Mouse (Mus musculus) forebrain, postnatal 0 days (tissue): ENCODE measurements around the gene H2afz. TPM values are rescaled to one million over a fixed set of nuclear protein-coding genes. Genes with fewer than 3 reads are reported as not detected.
A peak's percentile ranks its signal among the peaks of the same experiment; 100 is the strongest.

Experiments
- ATAC-seq: fragments of 200-750 bp; cut with Nextera tagmentation; 2 replicates; pipeline ENCODE4 v1.8.0; 2017; ENCODE audit warnings: mild to moderate bottlenecking, moderate library complexity
- DNase-seq: peaks from one replicate; pipeline ENCODE4 v3.0.0-alpha.2; 2015
- H3K27ac ChIP-seq: fragments of 300-500 bp; sonication (generic); 2 replicates; pipeline ENCODE4 v1.5.1; 2014; ENCODE audit warnings: low read depth, mild to moderate bottlenecking, antibody characterized with exemption, low read length, moderate library complexity, mixed read lengths
- H3K27me3 ChIP-seq: fragments of 300-500 bp; sonication (generic); 2 replicates; pipeline ENCODE4 v1.6.1; 2014; ENCODE audit warnings: mild to moderate bottlenecking, low read length, mixed read lengths; ENCODE audit not compliant: insufficient read depth
- H3K36me3 ChIP-seq: fragments of 300-500 bp; sonication (generic); 2 replicates; pipeline ENCODE4 v1.6.1; 2014; ENCODE audit warnings: mild to moderate bottlenecking, moderate library complexity; ENCODE audit not compliant: insufficient read depth
- H3K4me1 ChIP-seq: fragments of 300-500 bp; sonication (generic); 2 replicates; pipeline ENCODE4 v1.6.1; 2014; ENCODE audit warnings: antibody characterized with exemption; ENCODE audit not compliant: insufficient read depth
- H3K4me2 ChIP-seq: fragments of 300-500 bp; sonication (generic); 2 replicates; pipeline ENCODE4 v1.6.1; 2014; ENCODE audit warnings: low read depth, mild to moderate bottlenecking, moderate library complexity
- H3K4me3 ChIP-seq: fragments of 300-500 bp; sonication (generic); 2 replicates; pipeline ENCODE4 v1.5.1; 2014; ENCODE audit warnings: low read depth, low read length, mixed read lengths
- H3K9ac ChIP-seq: fragments of 300-500 bp; sonication (generic); 2 replicates; pipeline ENCODE4 v1.6.1; 2014; ENCODE audit warnings: mild to moderate bottlenecking
- H3K9me3 ChIP-seq: fragments of 300-500 bp; sonication (generic); 2 replicates; pipeline ENCODE4 v1.6.1; 2016; ENCODE audit warnings: low read length
- CTCF ChIP-seq: sonication (generic); IDR thresholded peaks from 2 replicates; pipeline ENCODE4 v1.5.1; 2016; ENCODE audit warnings: antibody characterized with exemption, control low read depth, low read depth
- WGBS: fragments of 180-500 bp; shearing (Covaris S2); extraction: QIAGEN DNeasy Blood & Tissue Kit; methylation state at CpG from one replicate; pipeline ENCODE4 v1.1.7; 2014; 5-methylcytosine and 5-hydroxymethylcytosine counted together
- polyA plus RNA-seq: library from polyadenylated mRNA; unstranded; fragments of >200 nt; fragmentation: Nextera tagmentation; extraction: Ambion mirVana; gene quantifications from 2 replicates; pipeline ENCODE4 v1.2.1, GENCODE M21; 2015
- total RNA-seq: library from RNA; depleted of rRNA; stranded (reverse); fragments of >200 nt; gene quantifications from 2 replicates; pipeline ENCODE4 v1.2.3, GENCODE M21; 2014

The H2afz gene
- total and polyA plus RNA-seq, 2 experiments from 2014 or later = 485 to 728 TPM

DNA sequence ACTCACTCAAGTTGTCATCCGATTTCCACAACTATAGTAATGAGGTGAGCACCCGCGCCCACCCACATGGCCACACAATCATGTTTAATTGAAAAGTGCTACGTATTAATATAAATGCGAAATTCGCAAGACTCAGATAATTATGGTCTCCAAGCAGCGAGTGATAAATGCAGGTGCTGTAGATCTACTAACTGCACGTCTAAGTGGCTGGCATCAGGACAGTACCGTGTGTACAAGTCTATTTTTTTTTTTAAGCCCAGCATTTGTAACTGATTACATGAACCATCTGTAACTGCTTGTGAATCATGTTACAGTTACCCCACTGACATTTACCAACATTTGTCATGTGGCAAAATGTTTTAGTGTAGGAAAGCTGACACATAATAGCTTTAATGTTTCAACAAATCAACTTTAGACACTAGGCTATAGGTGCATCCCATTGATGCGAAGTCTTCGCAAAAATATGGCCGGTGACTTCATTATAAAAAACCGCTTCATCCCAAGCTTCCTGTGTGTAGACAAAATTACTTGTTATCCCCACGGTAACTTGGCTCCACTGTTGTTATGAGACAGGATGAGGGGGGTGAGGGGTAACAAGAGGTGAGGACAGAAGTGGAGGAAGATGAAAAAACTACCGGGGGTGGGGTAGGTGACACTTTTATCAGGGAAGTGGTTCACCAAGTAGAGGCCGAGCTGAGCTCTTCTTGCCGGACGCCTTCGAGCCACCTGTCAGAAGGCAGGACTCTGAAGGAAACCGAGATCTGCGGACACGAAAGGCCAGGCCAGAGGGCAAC lies 760 bp upstream of the H2afz start:
- Histone ChIP-seq H3K4me2 (peak overlapping the region; percentile 63), H3K9me3 (no peaks in the 10 kb centered on the region), H3K4me1 (peaks cover 5% of the 10 kb centered on the region; the same call in 1 of the 2 replicates), H3K9ac (peak overlapping the region; percentile 70), H3K4me3 (peak overlapping the region; percentile 80), H3K36me3 (no peaks in the 10 kb centered on the region), H3K27me3 (no peaks in the 10 kb centered on the region), H3K27ac (peak overlapping the region; percentile 82)
- no peak for TF ChIP-seq CTCF
- ATAC-seq (no peak; the same call in 1 of the 2 replicates), DNase-seq (no peak)
- 30% methylated on average over 22 of the region's 22 CpGs for WGBS

DNA sequence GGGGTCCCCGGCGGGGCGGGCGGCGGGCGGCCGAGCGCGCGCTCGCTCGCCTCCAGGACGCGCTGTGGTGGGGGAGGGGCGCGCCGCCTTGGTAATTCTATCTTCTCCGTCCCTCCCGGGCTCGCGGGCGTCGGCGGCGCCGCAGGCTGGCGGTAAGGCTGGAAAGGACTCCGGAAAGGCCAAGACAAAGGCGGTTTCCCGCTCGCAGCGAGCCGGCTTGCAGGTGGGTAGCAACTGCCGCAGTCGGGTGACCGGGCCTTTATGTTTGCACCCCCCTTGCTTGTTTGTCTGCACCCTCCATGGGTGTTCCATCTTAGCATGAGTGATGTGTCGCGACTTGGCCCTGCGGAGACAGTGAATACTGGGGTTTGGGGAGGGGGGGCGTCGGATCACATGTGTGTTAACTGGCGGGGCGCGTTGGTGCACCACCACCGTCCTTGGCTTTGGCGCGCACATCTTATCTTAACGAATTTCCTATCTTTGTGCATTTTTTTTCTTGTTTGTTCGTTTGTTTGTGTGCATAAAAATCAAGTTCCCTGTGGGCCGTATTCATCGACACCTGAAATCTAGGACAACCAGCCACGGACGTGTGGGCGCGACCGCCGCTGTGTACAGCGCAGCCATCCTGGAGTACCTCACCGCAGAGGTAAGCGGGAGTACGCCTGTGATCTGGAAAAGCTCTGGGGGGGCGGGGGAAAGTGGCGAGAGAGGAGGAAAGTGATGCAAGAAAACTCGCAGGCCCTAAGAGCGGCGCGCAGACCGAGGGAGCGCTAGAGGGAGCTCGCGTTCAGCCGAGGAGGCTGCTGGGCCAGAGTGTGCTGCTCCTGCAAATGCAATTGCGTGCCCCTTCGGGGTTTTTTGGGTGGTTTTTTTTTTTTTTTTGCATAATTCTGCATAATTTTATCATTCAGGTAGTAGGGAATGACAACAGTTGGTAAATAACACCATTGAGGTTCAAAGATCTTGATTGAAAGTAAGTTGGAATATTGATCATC lies 998 bp downstream of the H2afz start:
- H3K4me1 ChIP-seq = peaks cover 5% of the 10 kb centered on the region
- peak overlapping the region; percentile 96 for H3K27ac ChIP-seq
- H3K4me2 ChIP-seq = peak overlapping the region; percentile 55
- TF ChIP-seq CTCF = peak; percentile 89
- ATAC-seq (peak; percentile 62), DNase-seq (peak; percentile 96)
- peak overlapping the region; percentile 89 for H3K9ac ChIP-seq
- no peaks in the 10 kb centered on the region for H3K9me3 ChIP-seq
- under 1% methylated on average over 67 of the region's 74 CpGs for WGBS
- peak overlapping the region; percentile 80 for H3K4me3 ChIP-seq
- no peaks in the 10 kb centered on the region for H3K36me3 ChIP-seq
- no peaks in the 10 kb centered on the region for H3K27me3 ChIP-seq

DNA sequence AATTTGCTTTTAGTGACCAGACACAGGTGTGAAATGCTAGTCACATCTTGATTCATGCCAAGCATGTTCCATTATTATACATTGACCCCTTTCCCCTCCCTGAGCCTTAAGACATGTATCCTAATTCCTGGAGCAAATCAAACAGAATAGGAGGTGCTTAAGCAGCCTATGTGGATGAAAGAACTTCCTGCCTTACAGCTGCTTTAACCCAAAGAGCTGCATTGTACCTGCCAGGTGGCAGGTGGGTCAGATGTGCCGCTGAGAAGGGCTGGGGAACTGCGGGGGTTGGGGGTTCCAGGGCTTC lies 2.8 kb downstream of the H2afz start:
- no peak for ATAC-seq

DNA sequence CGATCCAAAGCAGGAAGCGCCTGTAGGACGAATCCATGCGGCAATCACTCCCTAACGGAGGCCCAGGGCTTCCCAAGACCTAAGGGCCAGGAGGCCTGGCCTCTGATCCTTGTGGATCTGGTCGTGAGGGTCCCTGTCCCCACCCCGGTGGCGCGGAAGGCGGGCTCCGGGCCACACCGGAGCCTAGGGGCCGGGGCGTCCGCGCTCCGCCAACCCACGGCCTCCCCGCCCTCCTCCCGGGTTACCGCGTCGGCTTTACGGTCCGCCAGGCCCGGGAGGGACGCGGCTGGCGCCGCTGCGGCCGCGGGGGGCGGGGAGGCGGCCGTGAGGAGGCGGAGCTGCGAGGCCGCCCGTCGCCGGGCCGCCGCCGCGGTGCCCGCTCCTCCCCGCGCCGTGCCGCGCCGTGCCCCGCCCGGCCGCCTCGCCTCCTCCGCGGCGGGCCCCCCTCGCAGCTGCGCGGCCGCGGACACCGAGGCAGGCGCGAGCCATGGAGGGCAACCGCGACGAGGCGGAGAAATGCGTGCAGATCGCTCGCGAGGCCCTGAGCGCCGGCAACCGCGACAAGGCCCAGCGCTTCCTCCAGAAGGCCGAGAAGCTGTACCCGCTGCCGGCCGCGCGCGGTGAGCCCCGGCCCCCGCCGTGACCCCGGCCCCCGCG lies 3.3 kb downstream of the H2afz start, which contains the start of gene Dnajb14:
TSS of gene Dnajb14 (plus strand) at position 239 of the 657 bp plus-strand sequence.
- TF ChIP-seq CTCF = no peak
- peak within 1 kb of the TSS; percentile 70 for H3K4me3 ChIP-seq
- peak within 1 kb of the TSS; percentile 90 for H3K27ac ChIP-seq
- peaks cover 5% of the 10 kb centered on the region for H3K4me1 ChIP-seq
- H3K36me3 ChIP-seq = no peaks in the 10 kb centered on the region
- H3K9ac ChIP-seq = peak within 1 kb of the TSS; percentile 84
- under 1% methylated on average over 66 of the region's 94 CpGs for WGBS
- no peaks in the 10 kb centered on the region for H3K9me3 ChIP-seq
- DNase-seq (peak; percentile 62), ATAC-seq (peak; percentile 4; the same call in 1 of the 2 replicates)
- H3K4me2 ChIP-seq = peak within 1 kb of the TSS; percentile 84
- no peaks in the 10 kb centered on the region for H3K27me3 ChIP-seq

More for the DNA sequence above, 2.8 kb downstream of the H2afz start:
- WGBS = 3% methylated on average over 2 of the region's 2 CpGs
- Histone ChIP-seq H3K4me1 (peaks cover 5% of the 10 kb centered on the region), H3K9ac (peak overlapping the region; percentile 84), H3K4me2 (peak overlapping the region; percentile 84), H3K4me3 (peak overlapping the region; percentile 70), H3K36me3 (no peaks in the 10 kb centered on the region), H3K27ac (peak overlapping the region; percentile 90), H3K27me3 (no peaks in the 10 kb centered on the region), H3K9me3 (no peaks in the 10 kb centered on the region)
- TF ChIP-seq CTCF = no peak
- peak; percentile 60 for DNase-seq

DNA sequence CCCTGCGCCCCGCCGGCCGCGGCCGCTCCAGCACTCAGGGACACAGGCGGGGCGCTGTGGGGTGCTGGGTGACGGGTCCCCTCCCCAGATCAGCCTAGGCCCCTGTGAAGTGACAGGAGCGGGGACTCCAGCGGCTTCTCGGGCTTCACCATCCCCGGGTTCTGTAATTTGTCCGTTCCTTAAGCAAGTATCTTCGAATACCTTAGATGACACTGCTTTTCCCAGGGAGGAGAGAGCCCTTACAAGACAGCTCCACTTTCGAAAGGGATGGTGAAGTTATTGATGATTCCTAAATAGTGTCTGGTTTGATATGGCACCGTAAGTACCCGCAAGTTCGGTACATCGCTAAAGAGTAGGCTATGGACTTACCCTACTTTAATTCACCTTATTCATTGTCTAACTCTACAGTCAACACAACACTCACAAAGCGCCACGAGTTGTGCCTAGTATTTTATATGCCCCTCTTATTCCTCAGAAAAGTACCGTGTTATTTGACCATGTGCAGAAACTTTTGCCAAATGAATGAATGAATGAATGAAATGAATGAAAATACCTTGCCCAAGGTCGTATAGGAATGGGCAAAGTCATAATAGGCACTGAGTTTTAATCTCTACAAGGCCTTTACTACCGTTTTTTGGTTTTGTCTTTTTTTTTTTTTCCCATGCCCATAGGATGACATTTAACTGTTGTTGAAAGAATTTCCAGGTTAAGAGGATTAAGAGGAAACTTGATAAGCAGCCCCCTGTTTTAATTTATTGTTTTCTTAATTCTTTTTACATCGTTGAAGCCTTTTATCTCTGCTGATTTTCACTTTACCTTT lies 4.0 kb downstream of the H2afz start:
- H3K27ac ChIP-seq = peak overlapping the region; percentile 90
- peak; percentile 51 for DNase-seq
- no peaks in the 10 kb centered on the region for H3K9me3 ChIP-seq
- H3K4me1 ChIP-seq = peaks cover 5% of the 10 kb centered on the region
- no peak for TF ChIP-seq CTCF
- H3K4me3 ChIP-seq = peak overlapping the region; percentile 70
- peak overlapping the region; percentile 84 for H3K9ac ChIP-seq
- ATAC-seq = no peak
- H3K36me3 ChIP-seq = no peaks in the 10 kb centered on the region
- peak overlapping the region; percentile 84 for H3K4me2 ChIP-seq
- 2% methylated on average over 26 of the region's 26 CpGs for WGBS
- no peaks in the 10 kb centered on the region for H3K27me3 ChIP-seq

DNA sequence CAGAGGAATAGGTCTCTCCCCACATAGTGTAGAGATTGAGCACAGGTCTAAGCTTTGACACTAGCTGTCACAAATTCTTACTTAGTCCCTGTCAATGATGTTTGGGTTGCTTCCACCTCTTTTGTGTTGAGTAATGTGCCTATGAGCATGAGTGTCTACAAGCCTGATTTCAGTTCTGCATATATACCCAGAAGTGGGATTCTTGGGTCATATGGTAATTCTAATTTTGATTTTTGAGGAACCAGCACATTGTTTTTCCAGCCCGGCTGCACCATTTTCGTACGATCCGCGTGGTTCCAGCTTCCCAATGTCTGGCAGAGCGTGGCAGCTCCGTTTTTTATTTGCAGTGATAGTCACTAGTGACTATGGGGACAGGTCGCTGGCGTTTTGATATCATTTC lies 5.1 kb downstream of the H2afz start:
- no peaks in the 10 kb centered on the region for H3K27me3 ChIP-seq
- no peak overlapping the region for H3K4me2 ChIP-seq
- ATAC-seq = no peak
- no peak overlapping the region for H3K9ac ChIP-seq
- no peak overlapping the region for H3K27ac ChIP-seq
- H3K9me3 ChIP-seq = no peaks in the 10 kb centered on the region
- peaks cover 5% of the 10 kb centered on the region for H3K4me1 ChIP-seq
- H3K36me3 ChIP-seq = no peaks in the 10 kb centered on the region
- no peak for DNase-seq
- H3K4me3 ChIP-seq = no peak overlapping the region
- no peak for TF ChIP-seq CTCF
- WGBS = 95% methylated on average over 9 of the region's 9 CpGs
